Mouse (Mus musculus) spleen, postnatal 14 days (tissue): ENCODE data around the gene Drap1.

ENCODE experiments used
- DNase-seq, 2 experiments: peaks; one replicate each; pipeline ENCODE4 v3.0.0; 2021 to 2022; ENCODE audit warnings: low spot score in 2 of 2

Gene Drap1

GRCm38 (mm10) chr19:5384715-5385114, 40.1 kb downstream of the Drap1 start:
- no peak for DNase-seq

- no peak for DNase-seq
Observed at GRCm38 (mm10) chr19:5383326-5383725, 41.5 kb downstream of the Drap1 start.

GRCm38 (mm10) chr19:5377446-5377845, 47.3 kb downstream of the Drap1 start:
- DNase-seq: no peak

- no peak for DNase-seq
Observed at GRCm38 (mm10) chr19:5374748-5375147, 50.0 kb downstream of the Drap1 start.

- no peak for DNase-seq
Observed at GRCm38 (mm10) chr19:5374177-5374576, 50.6 kb downstream of the Drap1 start.
